Mouse (Mus musculus): ENCODE data around the gene Pdcd10.

Gene Pdcd10

DNA sequence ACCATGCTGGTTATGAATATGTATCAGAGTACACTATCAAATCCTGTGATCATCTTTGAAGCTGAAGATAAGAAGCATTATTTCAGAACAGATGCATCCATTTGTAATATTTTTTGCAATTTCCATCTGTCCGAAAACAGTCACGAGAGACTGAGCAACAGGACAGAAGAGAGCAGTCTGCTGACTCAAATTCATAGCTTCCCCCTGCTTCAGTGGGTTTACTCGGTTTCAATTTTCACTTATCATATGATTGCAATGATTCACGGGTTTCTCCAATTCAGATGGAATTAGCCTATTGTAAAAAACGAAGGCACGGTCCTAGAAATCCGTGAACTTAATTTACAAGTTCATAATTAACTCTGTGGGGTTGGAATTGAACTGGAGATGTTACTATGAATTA is 88.5 kb downstream of the Pdcd10 start:
- no peak for DNase-seq
